ENCODE assay signal across 14 mouse cellular contexts in genomic region chr16:95611982-95612746, GRCm38 (mm10). TPM values are rescaled to one million over a fixed set of nuclear protein-coding genes. Genes with fewer than 3 reads are reported as not detected.
DNase-seq lines count a peak whose midpoint lies in the region; ATAC-seq lines count a peak whose summit lies in the region.
"Had no signal": no experiment of that assay in that cellular context is flagged by ENCODE, and none has a peak within 500 bp of the region (broad histone marks: within the 10 kb centered on the region; RNA-seq: fewer than 3 reads in every experiment).

No protein-coding gene starts in this region.

- DNase-seq in lung, postnatal 10 days, result peak; percentile 21
- no peak for DNase-seq in lung, adult 18-20 months
- peak; percentile 30 for DNase-seq in R1 (ENCODE audit: low read depth, low spot score)
- DNase-seq in layer of hippocampus, adult 9-11 months, result no peak
- no peak for DNase-seq in layer of hippocampus, postnatal 14 days (ENCODE audit: low spot score in 2 of 2)
- DNase-seq in embryo, embryonic 9.5 days (ENCODE audit: extremely low spot score), result no peak
- DNase-seq: cerebellum, adult 18-20 months; cerebellum, postnatal 36 days; heart, postnatal 14 days; kidney, postnatal 4 days; thymus, postnatal 4 days had no signal

- peak; percentile 79 for ATAC-seq in megakaryocyte, adult 5-6 weeks (ENCODE audit: poor library complexity, severe bottlenecking)
- ATAC-seq: forebrain, embryonic 16.5 days; intestine, embryonic 15.5 days had no signal

RNA-seq across cellular contexts. Expression of gene Erg, which starts 25.8 kb away (rescaled TPM):
- total RNA-seq in megakaryocyte, adult 5-6 weeks (2015), result 3.5 and 3.7 TPM in 2 replicates
- total RNA-seq in megakaryocyte, adult 5-6 weeks (2017), result 6.2 and 8.9 TPM in 2 replicates
- 1 to 10 TPM; 7.0 to 7.1 TPM for total RNA-seq in layer of hippocampus, postnatal 14 days (2021)

Comparison
In these comparisons a context has a peak if more than half of its experiments do, and no peak if none do; other contexts are left out.
1. DNase-seq: peak in lung, postnatal 10 days (single experiment) and R1 (single experiment); none in lung, adult 18-20 months (0 of 2), layer of hippocampus, adult 9-11 months (single experiment), layer of hippocampus, postnatal 14 days (0 of 2) and embryo, embryonic 9.5 days (single experiment).